Mouse (Mus musculus): ENCODE measurements around the gene Zfp692.
A peak's percentile ranks its signal among the peaks of the same experiment; 100 is the strongest.

DNA sequence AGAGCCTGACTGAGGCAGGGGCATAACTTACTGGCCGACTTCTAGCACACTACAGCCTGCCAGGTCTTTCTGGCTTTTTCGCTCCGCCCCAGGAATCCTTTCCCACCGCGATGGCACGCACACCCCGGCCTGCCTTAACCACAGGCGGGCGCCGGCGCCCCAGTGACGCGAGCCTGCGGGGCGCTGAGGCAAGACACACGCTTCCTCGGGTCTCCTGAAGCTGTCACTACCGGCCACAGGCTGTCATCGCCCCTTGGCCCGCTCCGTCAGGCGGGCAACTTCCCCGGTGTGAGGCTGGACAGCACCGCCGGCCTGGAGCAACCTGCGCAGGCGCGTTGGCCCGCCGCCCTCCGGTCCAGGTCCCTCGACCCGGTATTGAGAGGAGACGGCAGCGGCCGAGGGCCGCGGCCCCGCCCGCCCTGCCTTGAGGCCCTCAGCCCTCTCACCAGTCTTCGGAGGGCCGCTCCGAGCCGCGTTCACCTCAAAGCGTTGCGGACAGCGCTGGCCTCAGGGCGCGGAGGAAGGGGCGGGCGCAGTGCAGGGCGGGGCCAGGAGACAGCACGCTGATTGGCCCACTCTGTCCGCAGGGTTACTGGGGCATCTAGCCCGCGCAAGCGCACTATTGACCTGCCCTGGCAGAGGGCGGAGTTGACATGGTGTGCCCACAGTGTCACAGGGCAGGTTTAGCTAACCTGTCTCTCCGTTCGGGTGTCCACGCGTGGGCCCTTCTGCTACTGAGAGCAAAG lies 16.1 kb downstream of the Zfp692 start:
- TF ChIP-seq POLR2A (IDR thresholded peaks at IDR 0.05; ENCODE audit: control insufficient read depth, extremely low read depth, insufficient read depth, low read length, poor library complexity) (peak; percentile 70), CTCF (IDR thresholded peaks at IDR 0.05; ENCODE audit: borderline replicate concordance, control insufficient read depth, extremely low read depth, insufficient read depth, low read length, poor library complexity) (0 out of 2 replicates have a peak, but pooled peaks have one; percentile 9)
